Mouse (Mus musculus) G1E (cell line): Measurements from ENCODE around the gene Ccl27a.
"Not testable (repeated sequence)": the region's sequence is repeated elsewhere in the genome, so short reads cannot be mapped to it uniquely, and the experiment has no call there.

Experiments used
- GATA1 ChIP-seq: IDR thresholded peaks from 2 replicates; pipeline ENCODE4 v1.6.1; 2012; ENCODE audit warnings: borderline replicate concordance, low read length, inconsistent platforms, mixed read lengths
- GATA2 ChIP-seq: IDR thresholded peaks from 2 replicates; pipeline ENCODE4 v1.6.1; 2012; ENCODE audit warnings: low read depth, low read length, inconsistent platforms, borderline replicate concordance

DNA sequence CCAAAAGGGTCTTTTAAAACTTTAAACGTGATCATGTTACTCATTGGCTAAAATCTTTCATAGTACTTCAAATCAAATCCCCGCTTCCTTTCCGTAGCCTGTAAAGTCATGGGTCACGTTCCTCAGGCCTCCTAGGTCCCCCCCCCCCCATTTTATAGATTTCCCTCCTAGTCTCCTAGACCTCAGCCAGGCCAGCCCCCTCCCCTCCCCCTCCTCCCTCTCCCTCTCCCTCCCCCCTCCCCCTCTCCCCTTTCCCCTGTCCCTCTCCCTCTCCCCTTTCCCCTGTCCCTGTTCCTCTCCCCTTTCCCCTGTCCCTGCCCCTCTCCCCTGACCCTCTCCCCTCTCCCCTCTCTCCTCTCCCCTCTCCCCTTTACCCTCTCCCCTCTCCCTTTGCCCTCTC lies 8.7 kb upstream of the Ccl27a start:
- TF ChIP-seq GATA1, GATA2: not testable (repeated sequence)
